Mouse (Mus musculus) lung, postnatal 10 days (tissue): ENCODE measurements at regions not wholly inside any gene's neighbourhood (a gene's known extent, or its start where the extent isn't known, plus 50 kb on each side); places are given as distances from the start of the nearest gene placed in this dataset.

Source experiments
- DNase-seq: peaks from one replicate; pipeline ENCODE4 v3.0.0; 2021

DNA sequence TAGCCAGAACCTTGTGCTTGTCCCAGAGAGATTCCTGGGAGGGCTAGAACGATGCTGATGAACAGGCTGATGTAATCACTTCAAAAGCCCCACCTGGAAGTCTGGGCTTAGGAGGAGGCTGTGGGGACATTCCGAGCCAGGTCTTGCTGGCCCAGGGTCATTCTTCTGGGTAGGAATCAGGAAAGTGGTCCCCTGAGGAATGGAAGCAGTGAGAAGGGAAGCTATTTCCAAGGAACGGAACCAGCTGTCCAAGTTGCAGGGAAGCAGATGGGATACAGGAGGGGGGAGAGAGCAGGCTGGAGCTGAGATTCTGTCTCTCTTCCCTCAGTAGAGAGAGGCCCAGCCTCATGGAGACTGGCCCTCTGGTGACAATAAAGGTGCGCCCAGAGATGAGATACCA is 243.9 kb downstream of the Tcf7l2 start:
- no peak for DNase-seq

DNA sequence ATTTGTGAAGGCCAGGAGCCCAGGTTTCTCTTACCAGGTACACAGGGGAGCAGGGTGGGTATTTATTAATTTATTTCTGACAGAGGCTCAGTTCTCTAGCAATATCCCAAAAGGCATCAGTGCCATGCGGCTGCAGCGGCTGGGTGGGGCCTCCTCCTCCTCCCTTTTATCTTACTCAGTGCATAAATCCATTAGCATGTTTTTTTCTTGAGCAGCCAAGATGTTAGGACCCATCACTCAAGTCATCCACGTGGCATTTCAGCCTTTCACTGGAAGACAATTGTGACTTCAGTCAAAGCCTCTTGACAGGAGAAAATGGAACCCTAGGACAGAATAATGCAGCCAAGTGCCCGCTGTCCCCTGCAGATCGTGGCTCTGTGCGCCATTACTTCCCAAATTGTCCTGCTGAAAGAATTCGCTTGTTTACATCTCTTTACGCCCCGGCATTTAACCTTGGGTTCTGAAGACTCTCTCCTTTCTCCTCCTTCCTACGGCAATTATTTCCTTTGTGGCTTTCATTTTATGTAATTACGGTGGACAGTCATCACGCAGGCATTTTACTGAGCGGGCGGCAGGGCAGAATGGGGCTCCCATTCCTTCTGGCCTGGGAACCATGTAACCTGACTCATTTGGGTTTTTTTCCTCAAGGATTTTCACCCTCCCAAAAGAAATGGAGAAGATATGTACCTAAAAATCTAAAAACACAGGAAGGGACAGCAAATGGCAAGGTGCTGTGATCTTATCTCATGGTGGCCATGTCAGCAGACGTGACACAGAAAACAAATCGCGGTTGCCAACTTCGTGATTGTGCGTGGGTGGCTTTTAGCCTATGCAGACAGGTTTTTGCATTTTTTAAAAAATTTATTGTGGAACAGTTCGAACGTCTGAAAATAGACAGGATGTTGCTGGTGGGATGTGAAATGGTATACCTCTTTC is 250.4 kb downstream of the Tcf7l2 start:
- no peak for DNase-seq

DNA sequence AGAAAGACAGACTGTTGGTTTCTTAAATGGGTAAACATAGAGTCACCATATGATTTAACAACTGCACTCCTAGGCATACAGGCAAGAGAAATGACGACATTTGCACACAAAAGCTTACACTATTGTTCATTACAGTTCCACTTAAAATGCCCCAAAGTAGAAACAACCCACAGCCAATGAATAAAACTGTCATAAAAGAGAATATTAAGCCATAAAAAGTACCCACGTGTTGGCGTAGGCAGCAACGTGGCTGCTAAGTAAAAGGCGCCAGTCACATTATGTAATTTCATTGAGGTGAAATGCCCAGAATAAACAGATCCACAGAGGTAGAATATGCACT is 251.1 kb downstream of the Tcf7l2 start:
- DNase-seq = no peak

DNA sequence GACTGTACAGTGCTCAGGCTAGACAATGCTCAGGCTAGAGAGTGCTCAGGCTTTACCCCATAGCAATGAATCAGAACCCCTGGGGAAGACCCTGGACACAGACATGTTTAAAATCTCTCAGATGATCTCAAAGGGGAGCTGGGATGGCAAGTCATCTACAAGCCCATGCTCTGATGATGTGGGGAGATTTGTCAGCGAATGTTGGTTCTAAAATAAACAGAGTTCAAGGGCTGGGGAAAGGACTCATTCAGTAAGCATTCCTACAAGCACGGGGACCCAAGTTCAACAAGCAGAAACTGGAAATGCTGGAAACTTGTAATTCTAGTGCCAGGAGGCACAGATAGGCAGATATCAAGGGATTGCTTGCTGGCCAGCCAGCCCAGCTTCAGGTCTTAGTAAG is 254.1 kb downstream of the Tcf7l2 start:
- DNase-seq = no peak

DNA sequence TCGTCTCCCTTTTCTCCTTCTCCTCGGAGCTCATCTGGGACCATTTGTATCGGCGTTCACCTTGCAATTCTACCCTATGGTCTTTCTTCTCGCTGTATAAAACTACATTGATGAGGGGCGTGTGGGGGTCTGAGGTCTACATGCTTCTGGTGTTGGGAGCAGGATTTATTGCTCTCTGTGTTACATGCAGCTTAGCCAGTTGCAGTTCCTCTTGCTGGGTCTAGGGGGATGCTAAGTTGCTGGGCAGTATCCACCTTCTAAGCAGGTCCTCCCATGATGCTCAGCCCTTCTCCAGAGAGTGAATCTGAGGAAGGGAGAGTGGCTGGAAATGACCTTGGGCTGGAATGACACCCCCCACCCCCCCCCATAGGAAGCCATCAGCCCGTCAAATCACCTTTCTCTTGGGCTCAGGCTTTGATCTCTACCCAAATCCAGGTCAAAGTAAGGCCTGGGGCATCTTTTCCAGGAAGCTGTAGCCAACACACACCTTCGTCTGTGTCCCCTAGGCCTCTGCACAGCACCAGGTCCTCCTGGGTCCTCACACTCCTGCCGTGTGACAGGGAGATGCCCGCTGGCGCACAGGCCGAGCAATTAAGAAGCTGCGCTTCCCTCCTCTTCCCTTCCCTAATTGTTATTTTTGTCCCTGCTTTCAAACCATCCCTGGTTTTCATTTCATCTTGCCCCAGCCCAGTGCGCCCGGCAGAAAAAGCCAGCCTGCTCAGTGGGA is 257.0 kb downstream of the Tcf7l2 start:
- DNase-seq = no peak

DNA sequence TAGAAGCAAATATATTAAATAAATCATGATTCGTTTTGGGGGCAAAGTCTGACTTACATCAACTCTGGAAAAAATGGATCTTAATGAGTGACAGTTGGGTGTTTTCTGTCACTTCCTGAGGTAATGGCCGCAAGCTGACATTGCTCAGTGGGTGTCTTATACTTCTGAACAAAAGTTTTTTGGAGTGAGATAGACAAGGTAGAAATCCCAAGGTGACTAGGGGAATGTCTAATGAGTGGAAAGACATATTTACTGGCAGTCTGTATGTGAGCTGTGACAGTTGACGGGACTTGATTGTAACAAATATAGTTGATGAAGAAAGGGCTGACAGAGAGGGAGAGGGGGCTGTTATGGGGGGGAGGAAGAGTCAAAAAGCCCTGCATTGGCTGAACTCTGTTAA is 257.8 kb downstream of the Tcf7l2 start:
- no peak for DNase-seq

DNA sequence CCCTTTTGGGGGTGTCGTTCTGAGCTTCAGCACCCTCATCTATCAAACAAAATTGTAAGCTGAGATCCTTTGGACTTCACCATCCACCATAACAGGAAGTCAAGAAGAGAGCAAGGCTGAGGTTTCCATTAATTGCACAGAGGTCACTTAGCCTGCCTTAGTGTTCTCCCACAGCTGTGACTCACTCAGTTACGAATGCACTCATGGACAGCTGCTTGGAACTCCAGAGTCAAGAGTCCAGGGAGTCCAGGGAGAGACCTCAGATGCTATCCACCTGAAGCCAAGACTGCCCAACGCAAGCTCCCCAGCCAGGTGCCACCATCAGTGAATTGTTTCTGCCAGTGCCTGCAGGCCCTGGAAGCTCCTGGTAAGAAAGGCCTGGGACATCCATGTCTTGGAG is 259.8 kb downstream of the Tcf7l2 start:
- DNase-seq = no peak

DNA sequence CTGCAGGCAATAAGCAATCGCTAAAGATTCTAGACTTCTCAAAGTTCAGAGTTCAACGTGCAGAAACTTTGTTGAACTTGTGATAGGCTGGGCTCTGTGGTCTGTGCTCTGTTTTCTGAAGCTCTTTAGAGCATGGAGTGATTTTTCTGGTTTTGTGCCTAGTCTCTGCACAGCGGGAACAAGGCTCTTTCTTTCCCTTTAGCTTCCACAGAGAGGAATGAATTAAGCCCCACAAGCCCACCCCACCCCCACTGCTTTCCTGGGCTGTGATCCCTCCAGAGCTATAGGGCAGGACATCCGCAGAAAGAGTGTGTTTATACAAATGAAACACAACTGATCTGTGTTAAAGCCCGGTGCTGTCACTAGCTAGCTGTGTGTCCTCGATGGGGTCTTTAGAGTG is 264.3 kb downstream of the Tcf7l2 start:
- DNase-seq = no peak

DNA sequence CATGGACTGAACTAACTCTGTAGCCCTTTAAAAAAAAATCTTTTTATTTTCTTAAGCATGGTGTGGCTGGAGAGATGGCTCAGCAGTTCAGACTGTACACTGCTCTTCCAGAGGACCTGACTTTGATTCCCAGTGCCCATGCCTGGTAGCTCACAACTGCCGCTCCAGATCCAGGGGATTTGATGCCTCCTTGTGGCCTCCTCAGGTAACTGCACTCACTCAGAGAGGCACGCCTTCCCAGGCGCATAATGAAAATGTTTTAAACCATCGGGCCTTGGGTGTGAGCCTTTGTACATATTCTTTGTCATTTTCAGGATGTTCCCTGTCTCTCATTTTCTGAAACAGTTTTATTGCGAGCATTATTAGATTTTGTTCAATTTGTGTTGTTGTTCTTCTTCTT is 265.8 kb downstream of the Tcf7l2 start:
- DNase-seq = no peak

DNA sequence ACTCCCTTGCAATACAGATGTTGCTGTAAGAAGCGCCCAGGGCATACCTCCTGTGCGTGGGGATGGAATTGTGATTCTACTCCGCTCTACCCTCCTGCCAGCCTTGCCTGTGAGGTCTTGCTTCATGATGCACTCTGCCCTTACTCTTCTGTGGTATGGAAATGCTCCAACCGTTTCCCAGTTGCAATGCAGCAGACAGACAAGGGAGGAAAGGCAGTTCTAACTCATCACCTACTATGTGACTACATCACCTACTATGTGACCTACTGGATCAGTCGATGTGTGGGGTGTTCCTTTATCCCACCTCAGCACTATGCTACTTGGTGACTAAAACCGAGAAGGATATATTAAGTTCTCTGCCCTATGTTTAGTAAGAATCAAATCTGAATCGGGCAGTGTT is 269.1 kb downstream of the Tcf7l2 start:
- no peak for DNase-seq

DNA sequence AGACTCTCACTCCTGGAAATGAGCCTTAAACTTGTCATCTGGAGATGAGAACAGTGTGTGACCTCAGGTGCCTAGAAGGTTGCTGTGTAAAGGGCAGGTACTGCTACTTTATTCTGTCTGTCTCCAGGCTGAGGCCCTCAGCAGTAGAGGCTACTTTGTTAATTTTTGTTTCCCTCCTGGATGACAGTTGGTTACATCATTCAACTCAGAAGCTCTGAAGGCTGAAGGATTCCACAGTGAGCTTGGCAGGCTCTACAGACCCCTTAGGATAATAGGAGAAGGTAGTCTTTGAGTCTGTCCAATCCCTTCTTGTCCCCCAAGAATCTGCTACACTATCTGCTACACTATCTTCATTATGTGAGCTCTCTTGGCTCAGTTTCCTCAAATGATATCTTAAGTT is 269.7 kb downstream of the Tcf7l2 start:
- no peak for DNase-seq

DNA sequence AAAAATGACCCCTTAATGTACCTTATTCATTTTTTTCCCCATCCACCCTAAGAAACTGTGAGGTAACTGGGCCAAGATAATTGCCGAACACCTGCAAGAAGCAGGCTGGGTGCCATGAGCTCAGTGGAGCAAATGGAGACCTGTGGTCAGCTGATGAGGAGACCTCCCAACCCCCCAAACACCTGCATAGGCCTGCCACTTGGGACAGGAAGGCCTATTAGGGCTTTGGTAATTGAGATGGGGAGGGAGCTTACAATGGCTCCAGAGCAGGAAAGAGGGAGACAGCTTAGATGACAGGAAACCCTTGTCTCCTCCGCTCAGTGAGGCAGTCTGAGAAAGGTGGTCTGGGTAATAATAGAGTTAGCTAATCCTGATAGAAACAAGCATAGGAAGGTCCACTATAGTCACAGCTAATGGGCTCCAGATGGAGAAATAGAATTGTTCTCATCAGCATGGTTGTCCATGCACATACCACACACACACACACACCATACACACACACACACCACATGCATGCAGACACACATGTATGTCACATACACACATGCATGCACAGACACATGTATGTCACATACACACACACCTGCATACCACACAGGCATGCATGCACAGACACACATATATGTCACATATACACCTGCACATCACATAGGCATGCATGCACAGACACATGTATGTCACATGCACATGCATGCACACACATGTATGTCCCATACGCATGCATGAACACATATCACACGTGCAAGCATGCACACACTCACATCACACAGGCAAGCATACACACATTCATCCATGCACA is 270.2 kb upstream of the Habp2 start:
- no peak for DNase-seq

DNA sequence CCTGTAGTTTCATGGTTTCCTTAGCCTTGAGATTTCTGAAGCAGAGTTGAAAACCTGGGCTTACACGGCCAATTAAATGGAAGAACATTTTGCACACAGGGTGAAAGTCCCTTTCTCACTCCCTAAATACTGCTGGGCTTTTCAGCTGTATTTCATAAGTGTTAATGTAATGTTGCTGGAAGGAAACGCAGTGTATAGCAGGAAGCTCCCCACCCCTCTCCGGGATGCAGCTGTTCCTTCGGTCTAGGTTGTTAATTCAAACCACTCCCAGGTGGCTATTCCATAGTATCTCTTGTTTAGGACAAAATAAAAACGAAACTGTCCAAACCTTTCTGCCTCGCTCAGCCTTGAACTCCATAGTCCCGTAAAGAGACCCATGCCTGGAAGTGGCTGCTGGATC is 269.4 kb upstream of the Habp2 start:
- no peak for DNase-seq

DNA sequence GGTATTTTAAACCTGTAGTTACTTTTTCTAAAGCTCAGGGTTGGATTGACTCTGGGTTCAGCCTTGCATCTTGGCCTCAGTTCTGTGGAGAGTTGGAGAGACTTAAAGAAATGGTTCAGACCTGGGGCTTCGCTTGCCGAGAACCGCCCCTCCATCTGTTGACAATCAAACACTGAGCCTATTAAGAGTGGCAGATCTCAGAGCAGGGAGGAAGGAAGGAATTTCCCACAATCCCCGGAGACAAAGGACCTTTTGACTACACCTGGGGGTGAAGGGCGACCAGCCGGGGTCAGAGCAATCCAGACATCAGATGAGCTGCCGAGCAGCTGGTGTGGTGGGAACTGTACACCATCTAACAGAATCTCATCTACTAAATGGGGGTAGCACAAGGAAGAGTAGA is 267.8 kb upstream of the Habp2 start:
- DNase-seq = no peak

DNA sequence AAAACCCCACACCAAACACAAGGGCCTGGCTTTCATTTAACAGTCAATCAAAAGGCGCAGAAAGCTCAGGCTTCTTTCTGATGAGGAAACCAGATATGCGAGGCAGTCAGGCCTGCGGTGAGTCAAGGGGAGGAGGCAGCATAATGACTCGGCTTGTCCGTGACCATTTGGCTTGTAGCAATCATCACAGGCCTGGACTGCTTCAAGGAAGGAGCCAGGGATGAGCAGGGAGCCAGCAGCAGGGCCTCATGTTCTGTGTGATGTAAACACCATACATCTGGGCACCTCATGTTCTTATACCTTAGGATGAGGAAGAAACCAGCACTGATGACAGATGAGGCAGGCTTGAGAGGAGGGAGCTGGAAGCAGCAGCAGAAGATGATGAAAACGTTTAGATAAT is 264.6 kb upstream of the Habp2 start:
- DNase-seq = no peak

DNA sequence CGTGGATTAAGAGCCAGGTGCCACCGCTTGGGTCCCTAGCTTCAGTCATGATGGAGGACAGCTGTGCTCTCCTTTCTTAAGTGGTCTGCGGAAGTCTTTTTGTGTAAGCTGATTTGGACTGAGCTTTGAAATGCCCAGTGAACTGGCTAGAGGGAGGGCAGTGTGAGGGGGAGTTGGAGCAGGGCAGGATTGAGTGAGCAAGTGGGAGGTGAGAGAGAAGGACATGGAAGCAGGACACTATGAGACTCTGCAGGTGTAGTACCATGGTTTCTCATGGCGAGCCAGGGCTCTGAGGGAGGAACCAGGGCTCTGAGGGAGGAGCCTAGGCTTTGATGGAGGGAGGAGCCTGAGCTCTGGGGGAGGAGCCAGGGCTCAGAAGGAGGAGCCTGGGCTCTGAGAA is 262.3 kb upstream of the Habp2 start:
- no peak for DNase-seq

DNA sequence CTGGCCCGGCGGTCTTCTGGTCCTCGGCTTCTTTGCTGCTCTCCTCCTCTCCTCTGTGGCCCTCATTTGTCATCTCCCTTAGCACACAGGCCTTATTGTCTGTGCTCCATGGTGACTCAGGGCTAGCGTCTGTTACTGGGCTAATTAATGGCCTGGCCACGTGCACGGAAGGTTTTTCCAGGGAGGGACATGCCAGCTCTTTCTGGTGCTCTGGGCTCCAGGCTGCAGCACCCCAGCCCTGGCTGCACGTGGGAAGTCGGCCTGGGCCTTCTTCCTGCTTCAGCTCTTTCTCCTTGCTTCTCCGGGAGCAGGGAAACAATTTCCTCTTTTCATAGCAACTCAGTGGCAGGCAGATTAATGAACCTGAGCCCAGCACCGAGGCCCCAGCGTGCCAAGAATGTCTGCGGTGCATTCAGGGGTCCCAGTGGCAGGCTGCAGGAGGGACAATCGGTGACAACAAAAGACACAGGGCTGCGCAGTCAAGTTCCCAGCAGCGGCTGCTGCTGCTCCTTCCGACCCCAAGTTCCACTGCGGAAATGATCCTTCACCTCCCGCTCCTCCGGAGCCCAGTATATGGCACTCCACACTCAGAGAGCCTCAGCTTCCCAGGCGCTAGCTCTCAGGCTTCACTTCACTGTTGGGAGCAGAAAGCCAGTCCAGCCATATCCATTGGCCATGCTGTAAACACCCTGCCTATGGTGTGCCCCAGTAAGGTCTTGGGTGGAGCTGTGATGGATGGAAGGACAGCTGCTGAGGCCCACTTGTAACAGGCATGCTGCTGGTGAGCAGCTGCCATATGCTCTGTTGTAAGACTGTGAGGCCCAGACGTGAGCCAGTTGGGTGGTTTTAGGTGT is 257.3 kb upstream of the Habp2 start:
- DNase-seq = peak; percentile 16

DNA sequence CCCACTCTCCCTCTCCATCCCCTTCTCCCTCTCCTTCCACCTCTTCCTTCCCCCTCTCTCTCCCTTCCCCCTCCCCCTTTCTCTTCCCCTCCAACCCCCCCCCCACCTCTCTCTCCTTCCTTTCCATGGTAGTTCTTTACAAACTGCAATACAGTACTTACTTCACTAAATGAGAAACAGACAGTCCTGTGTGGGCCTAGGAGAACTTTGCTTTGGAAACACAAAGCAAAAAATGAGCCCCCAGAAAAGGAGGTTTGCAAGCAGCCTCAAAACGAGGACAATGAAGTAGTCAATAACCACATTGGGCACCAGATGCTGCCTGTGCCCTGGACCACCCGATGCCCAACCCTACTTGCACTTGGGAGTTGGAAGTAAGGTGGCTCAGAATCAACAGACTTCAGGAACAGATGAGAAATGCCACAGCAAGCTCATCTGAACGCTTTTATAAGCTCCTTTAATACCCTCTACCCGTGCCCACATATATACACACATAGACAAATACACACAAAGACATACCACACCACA is 256.5 kb upstream of the Habp2 start:
- no peak for DNase-seq

DNA sequence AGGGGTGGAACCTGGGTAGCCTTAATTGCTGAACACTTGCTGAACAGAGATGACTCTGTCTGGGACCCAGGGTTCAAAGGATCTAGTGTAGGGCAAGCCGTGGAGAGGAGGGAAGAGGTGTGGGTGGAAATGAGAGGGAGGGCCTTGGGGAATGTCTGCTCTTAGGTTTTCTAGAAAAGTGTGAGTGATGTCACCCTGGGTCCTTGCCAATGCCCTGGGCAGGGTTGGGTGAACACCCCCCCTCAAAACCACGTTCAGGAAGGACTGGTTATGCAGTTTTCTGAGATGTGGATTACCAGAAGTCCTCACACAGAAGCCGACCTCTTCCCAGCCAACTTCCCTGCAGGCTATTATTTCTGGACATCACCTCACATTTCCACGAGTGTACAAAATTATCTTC is 252.4 kb upstream of the Habp2 start:
- no peak for DNase-seq

DNA sequence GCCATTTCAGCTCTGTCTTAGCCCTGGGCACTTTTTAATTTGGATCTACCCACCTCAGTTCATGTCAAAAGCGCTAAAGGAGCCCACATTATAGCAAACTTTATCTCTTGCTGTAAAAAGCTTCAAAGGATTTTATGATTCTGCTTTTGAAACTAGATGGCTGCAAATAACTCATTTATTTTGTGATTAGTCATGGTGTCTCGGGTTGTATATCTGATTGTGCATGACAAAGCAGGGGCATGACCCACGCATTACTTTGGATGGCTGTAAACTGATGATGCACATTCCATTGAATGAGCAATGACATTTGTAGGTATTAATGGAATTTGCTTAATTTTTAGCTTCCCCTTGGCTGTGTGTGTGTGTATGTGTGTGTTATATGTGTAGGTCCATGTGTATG is 249.4 kb upstream of the Habp2 start:
- no peak for DNase-seq

DNA sequence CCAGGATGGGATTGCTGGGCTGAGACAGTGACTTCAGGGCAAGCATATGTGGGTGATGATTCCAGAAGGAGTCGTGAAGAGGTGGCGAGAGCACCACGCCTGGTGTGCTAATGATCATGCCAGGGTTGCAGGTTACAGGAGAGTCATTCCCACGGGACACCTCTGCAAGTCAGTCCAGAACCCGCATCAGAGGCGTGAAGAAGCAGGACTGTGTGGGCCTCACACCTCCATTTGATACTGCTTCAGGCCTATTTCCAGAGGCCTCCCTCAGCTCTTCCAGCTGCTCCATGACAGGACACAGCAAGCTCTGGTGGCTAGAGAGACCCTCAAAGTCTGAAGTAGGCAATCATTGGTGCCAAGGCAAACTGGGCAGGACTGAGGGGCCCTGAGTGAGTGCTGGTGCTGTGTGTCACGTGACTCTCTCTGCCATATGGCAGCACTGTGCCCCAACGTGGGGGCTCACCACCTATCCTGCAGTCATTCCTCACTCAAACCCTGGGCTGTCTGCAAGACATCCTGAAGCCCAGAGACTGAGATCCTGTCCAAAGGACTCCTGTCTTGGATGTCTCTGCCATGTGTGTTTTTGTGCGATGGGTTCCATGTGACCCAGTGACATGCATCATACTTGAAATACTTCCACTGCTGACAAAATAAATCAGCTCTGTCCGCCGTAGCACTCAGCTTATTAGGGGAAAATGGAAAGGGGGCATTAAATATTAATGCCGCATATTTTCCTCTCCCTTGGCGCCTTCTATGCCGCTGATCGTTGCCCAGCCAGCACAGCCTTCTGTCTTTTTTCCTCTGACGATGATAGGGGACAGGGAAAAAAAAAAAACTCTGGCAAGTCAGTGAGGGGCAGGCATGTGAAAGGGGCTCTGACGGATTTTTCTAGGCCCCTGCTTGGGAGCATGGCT is 247.6 kb upstream of the Habp2 start:
- DNase-seq = no peak
